Mouse (Mus musculus): ENCODE measurements around the gene Rexo4. TPM values are rescaled to one million over a fixed set of nuclear protein-coding genes. Genes with fewer than 3 reads are reported as not detected.
A peak's percentile ranks its signal among the peaks of the same experiment; 100 is the strongest.

Rexo4 gene
- total RNA-seq (2012; rRNA removed) (53.6 and 66.4 TPM in 2 replicates), total RNA-seq (2014; rRNA removed) (67.2 and 69.1 TPM in 2 replicates), polyA plus RNA-seq (2012; ENCODE audit: insufficient read length, low read depth) (74.8 and 83.4 TPM in 2 replicates)

DNA sequence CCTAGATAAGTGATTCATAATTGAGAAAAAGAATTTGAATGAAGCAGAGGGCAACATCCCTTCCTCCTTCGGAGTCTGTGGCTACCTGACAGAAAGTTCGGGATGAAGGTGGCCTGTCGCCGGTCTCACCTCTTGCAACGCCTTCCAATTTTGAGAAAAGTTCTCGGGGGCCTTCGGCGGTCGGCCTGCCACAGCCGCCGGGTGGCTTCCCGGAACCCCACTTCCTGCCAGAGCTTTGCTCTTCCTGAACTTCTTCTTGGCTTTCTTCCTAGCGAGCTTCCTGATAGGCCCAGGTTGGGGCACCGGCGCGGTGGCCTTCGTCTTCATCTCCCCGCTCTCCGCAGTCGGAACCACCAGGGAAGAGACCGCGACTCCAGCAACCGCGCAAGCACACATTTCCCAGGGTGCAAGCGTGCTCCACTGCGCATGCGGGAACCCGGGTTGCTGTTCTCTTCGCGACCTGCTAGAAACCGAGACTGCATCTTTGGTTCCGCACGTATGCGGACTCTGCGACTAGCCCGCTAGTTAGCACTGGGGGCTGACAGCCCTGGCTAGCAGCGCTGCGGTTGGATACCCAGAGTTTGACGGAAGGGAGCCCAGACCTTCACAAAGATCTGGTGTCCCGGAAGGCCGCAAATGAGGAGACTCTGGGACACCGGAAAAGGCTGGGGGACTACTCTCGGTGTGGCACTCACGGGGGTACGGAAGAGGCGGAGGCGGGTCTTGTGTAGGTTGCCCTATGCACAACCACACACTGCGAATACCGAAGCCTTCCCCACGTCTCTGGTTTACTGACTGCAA is at the start of gene Rexo4:
Gene Rexo4 (minus strand): TSS at position 464 of the 801 bp plus-strand sequence.
- Histone ChIP-seq H3K27me3 (replicated peaks) (no peaks in the 10 kb centered on the region), H3K9me3 (replicated peaks; ENCODE audit: low read length) (peaks cover 8% of the 10 kb centered on the region), H3K4me3 (replicated peaks in 1 of 3; ENCODE audit: low read depth in 2 of 3, low read length in 2 of 3, poor library complexity in 1 of 3) (peak within 1 kb of the TSS; percentile 58 to 99 (median 81)), H3K4me1 (ENCODE audit: control insufficient read depth in 1 of 2, insufficient read depth in 2 of 2) (peaks cover 4 to 28% of the 10 kb centered on the region in 2 experiments; a peak in 3 of 4 replicates), H3K4me2 (ENCODE audit: insufficient read depth, low read depth, poor library complexity, severe bottlenecking) (peak within 1 kb of the TSS; percentile 97), H3K36me3 (replicated peaks in 1 of 2; ENCODE audit: control insufficient read depth in 1 of 2, insufficient read depth in 1 of 2, low read length in 1 of 2) (peaks cover 24 to 34% of the 10 kb centered on the region in 2 experiments), H3K9ac (ENCODE audit: insufficient read depth, low read depth) (peak within 1 kb of the TSS; percentile 81), H3K79me2 (replicated peaks; ENCODE audit: control insufficient read depth, extremely low read depth, insufficient read depth, poor library complexity, severe bottlenecking) (peaks cover 23% of the 10 kb centered on the region), H3K27ac (ENCODE audit: insufficient read depth, low read depth) (peak within 1 kb of the TSS; percentile 78)
- dilution Hi-C loops (cut with MboI; ENCODE audit: extremely low pct_ligation_motif_present, extremely low pct_unique_long_range_greater_than_20kb, low sequenced_read_pairs) (no loop called here), in situ Hi-C loops (cut with MboI; ENCODE audit: low pct_ligation_motif_present, low pct_unique_long_range_greater_than_20kb, low sequenced_read_pairs) (no loop called here)
- DNase-seq (ENCODE audit: extremely low read depth), result peak; percentile 92
- TF ChIP-seq TBP (conservative IDR thresholded peaks at IDR 0.05; ENCODE audit: low read depth, low read length), result no peak; the same call in 1 of the 2 replicates
- TF ChIP-seq SMC3 (IDR thresholded peaks at IDR 0.05; ENCODE audit: low read depth, low read length), result no peak
- TF ChIP-seq POLR2A (IDR thresholded peaks at IDR 0.05; ENCODE audit: low read depth, low read length), result peak; percentile 88
- TF ChIP-seq ZNF384 (IDR thresholded peaks at IDR 0.05; ENCODE audit: low read depth, low read length), result no peak
- peak; percentile 70 for TF ChIP-seq MXI1 (IDR thresholded peaks at IDR 0.05; ENCODE audit: low read depth, low read length)
- no peak for TF ChIP-seq JUND (conservative IDR thresholded peaks at IDR 0.05; ENCODE audit: low read depth, low read length)
- TF ChIP-seq RCOR1 (conservative IDR thresholded peaks at IDR 0.05; ENCODE audit: low read depth, low read length), result 0 out of 2 replicates have a peak, but pooled peaks have one; percentile 32
- TF ChIP-seq TCF12 (IDR thresholded peaks at IDR 0.05; ENCODE audit: low read depth, low read length), result peak; percentile 76
- TF ChIP-seq MYC (IDR thresholded peaks at IDR 0.05; ENCODE audit: low read depth, low read length), result peak; percentile 49; the same call in 1 of the 2 replicates
- 0 out of 2 replicates have a peak, but pooled peaks have one; percentile 49 for TF ChIP-seq UBTF (IDR thresholded peaks at IDR 0.05; ENCODE audit: low read depth, low read length)
- peak; percentile 61; the same call in 1 of the 2 replicates for TF ChIP-seq POLR2AphosphoS2 (IDR thresholded peaks at IDR 0.05; ENCODE audit: low read depth, low read length)
- peak; percentile 81; the same call in 1 of the 2 replicates for TF ChIP-seq MAX (IDR thresholded peaks at IDR 0.05; ENCODE audit: low read length)
- TF ChIP-seq NRF1 (IDR thresholded peaks at IDR 0.05; ENCODE audit: low read depth, low read length), result peak; percentile 89
- TF ChIP-seq KAT2A (IDR thresholded peaks at IDR 0.05; ENCODE audit: insufficient replicate concordance, low read length), result peak; percentile 83; the same call in 1 of the 2 replicates
- no peak for TF ChIP-seq USF2 (conservative IDR thresholded peaks at IDR 0.05; ENCODE audit: low read depth, low read length)
- peak; percentile 89 for TF ChIP-seq MAZ (IDR thresholded peaks at IDR 0.05; ENCODE audit: low read depth, low read length)
- no peak for TF ChIP-seq EP300 (IDR thresholded peaks at IDR 0.05; ENCODE audit: low read length)
- peak; percentile 82 for TF ChIP-seq NELFE (IDR thresholded peaks at IDR 0.05; ENCODE audit: low read depth, low read length)
- TF ChIP-seq E2F4 (IDR thresholded peaks at IDR 0.05; ENCODE audit: insufficient replicate concordance, low read depth, low read length), result 0 out of 2 replicates have a peak, but pooled peaks have one; percentile 38
- peak; percentile 83 for TF ChIP-seq SIN3A (IDR thresholded peaks at IDR 0.05; ENCODE audit: low read length)
- TF ChIP-seq ZMIZ1 (IDR thresholded peaks at IDR 0.05; ENCODE audit: low read depth, low read length), result peak; percentile 72
- TF ChIP-seq JUN (IDR thresholded peaks at IDR 0.05; ENCODE audit: insufficient read depth, low read depth, low read length), result no peak
- peak; percentile 25; the same call in 1 of the 2 replicates for TF ChIP-seq CHD2 (IDR thresholded peaks at IDR 0.05; ENCODE audit: low read length)
- peak; percentile 94 for TF ChIP-seq HCFC1 (IDR thresholded peaks at IDR 0.05; ENCODE audit: low read depth, low read length)

All from CH12.LX (cell line).